Mouse (Mus musculus): Measurements from ENCODE around the gene Olfr901.
"Not testable (repeated sequence)": the region's sequence is repeated elsewhere in the genome, so short reads cannot be mapped to it uniquely, and the experiment has no call there.

Gene Olfr901

GRCm38 (mm10) chr9:38429155-38429554 lies at the start of gene Olfr901:
Gene Olfr901 (plus strand): TSS chr9:38429455.
- ChIA-PET POLR2A (no interaction called here), CTCF (no interaction called here)

GRCm38 (mm10) chr9:38401398-38401797 lies 27.9 kb upstream of the Olfr901 start, which contains the start of gene Olfr147:
Gene Olfr147 (plus strand): TSS chr9:38401698.
- POLR2A ChIA-PET: no interaction called here
- CTCF ChIA-PET: no interaction called here

- POLR2A ChIA-PET: interaction anchor here in 2 of 4 experiments (0.6 to 1.5 kb wide), 2 partner anchors 236 to 745 kb away, joined by 3 to 7 read pairs; no protein-coding TSS in a partner anchor
- CTCF ChIA-PET: not testable (repeated sequence)
Observed at GRCm38 (mm10) chr9:38407502-38407901, 21.8 kb upstream of the Olfr901 start.

GRCm38 (mm10) chr9:38413502-38413901 lies 15.8 kb upstream of the Olfr901 start:
- POLR2A ChIA-PET, CTCF ChIA-PET: not testable (repeated sequence)

- ChIA-PET CTCF (no interaction called here), POLR2A (no interaction called here)
Observed at GRCm38 (mm10) chr9:38423801-38424200, 5.5 kb upstream of the Olfr901 start.

GRCm38 (mm10) chr9:38427026-38427425 lies 2.2 kb upstream of the Olfr901 start:
- ChIA-PET CTCF (no interaction called here), POLR2A (no interaction called here)

GRCm38 (mm10) chr9:38447352-38447751 lies 18.1 kb downstream of the Olfr901 start, which contains the start of gene Olfr902:
Gene Olfr902 (plus strand): TSS chr9:38447652.
- ChIA-PET CTCF (no interaction called here), POLR2A (no interaction called here)

- ChIA-PET CTCF (no interaction called here), POLR2A (no interaction called here)
Observed at GRCm38 (mm10) chr9:38462844-38463243, 33.6 kb downstream of the Olfr901 start, which contains the start of gene Olfr904. Gene Olfr904 (plus strand): TSS chr9:38463144.

- ChIA-PET POLR2A (no interaction called here), CTCF (no interaction called here)
Observed at GRCm38 (mm10) chr9:38470807-38471206, 41.6 kb downstream of the Olfr901 start, which contains the start of gene Olfr905. Gene Olfr905 (plus strand): TSS chr9:38471107.

Data from embryonic stem cell, embryonic (primary cell).